12 mouse cellular contexts compared by ENCODE assay signal in the genomic region with DNA sequence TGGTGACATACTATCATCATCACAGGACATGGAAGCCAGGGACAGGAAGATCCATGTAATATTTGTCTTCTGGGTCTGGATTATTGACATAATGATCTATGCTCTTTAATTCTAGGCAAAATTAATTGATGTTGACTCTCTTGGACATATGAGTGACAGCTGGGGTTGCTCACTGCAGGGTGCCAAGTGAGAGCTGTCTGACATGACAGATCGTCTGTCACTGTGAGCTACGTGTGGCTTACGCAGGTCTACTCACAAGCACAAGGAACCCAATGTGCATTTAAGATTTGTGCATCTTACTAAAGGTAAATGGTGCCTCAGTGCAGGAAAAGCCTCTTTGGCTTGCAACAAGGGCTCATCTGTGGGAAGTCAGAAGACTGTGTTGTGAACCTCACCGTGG.
"Had no signal": no experiment of that assay in that cellular context is flagged by ENCODE, and none has a peak within 500 bp of the region (broad histone marks: within the 10 kb centered on the region; RNA-seq: fewer than 3 reads in every experiment).

No protein-coding gene starts in this region.

- H3K9me3 ChIP-seq: kidney, embryonic 15.5 days; liver, embryonic 13.5 days; neural tube, embryonic 12.5 days had no signal

- H3K27ac ChIP-seq: kidney, embryonic 15.5 days; liver, embryonic 13.5 days; neural tube, embryonic 12.5 days had no signal

- H3K4me3 ChIP-seq: kidney, embryonic 15.5 days; liver, embryonic 13.5 days; neural tube, embryonic 12.5 days had no signal

- DNase-seq: kidney, postnatal 10 days; kidney, postnatal 36 days; liver, embryonic 13.5 days; lung, adult 2 months; lung, postnatal 14 days; lung, postnatal 4 days; midbrain, embryonic 14.5 days; thymus, adult 18-20 months; thymus, postnatal 36 days had no signal

- H3K4me2 ChIP-seq: kidney, embryonic 15.5 days; liver, embryonic 13.5 days; midbrain, embryonic 11.5 days; neural tube, embryonic 12.5 days had no signal

- H3K9ac ChIP-seq: kidney, embryonic 15.5 days; liver, embryonic 13.5 days; neural tube, embryonic 12.5 days had no signal

- H3K4me1 ChIP-seq: liver, embryonic 13.5 days had no signal

- H3K36me3 ChIP-seq: kidney, embryonic 15.5 days; liver, embryonic 13.5 days; neural tube, embryonic 12.5 days had no signal

- H3K27me3 ChIP-seq: kidney, embryonic 15.5 days; liver, embryonic 13.5 days; neural tube, embryonic 12.5 days had no signal
